Mouse (Mus musculus) CH12.LX (cell line): ENCODE results near the gene Skida1. TPM values are rescaled to one million over a fixed set of nuclear protein-coding genes. Genes with fewer than 3 reads are reported as not detected.

Source experiments
- DNase-seq: peaks from one replicate; pipeline ENCODE4 v3.0.0-alpha.2; 2013; ENCODE audit errors: extremely low read depth
- H3K27ac ChIP-seq: 2 replicates; pipeline ENCODE4 v1.5.1; 2012; ENCODE audit warnings: low read depth, mild to moderate bottlenecking, control low read depth, moderate library complexity; ENCODE audit not compliant: insufficient read depth
- H3K27me3 ChIP-seq: replicated peaks from 2 replicates; pipeline ENCODE3; 2012; ENCODE audit warnings: inconsistent platforms
- H3K36me3 ChIP-seq, 2 experiments: replicated peaks in 1 of 2; 2 replicates each; pipeline versions ENCODE3 to v1.6.1; 2012; ENCODE audit warnings: inconsistent platforms in 1 of 2, low read length in 1 of 2, mild to moderate bottlenecking in 1 of 2, mixed read lengths in 1 of 2, moderate library complexity in 1 of 2; ENCODE audit not compliant: control insufficient read depth in 1 of 2, insufficient read depth in 1 of 2
- H3K4me1 ChIP-seq, 2 experiments: 2 replicates each; pipeline ENCODE4 v1.6.1; 2012; ENCODE audit warnings: inconsistent platforms in 1 of 2, moderate library complexity in 1 of 2; ENCODE audit not compliant: insufficient read depth in 2 of 2, control insufficient read depth in 1 of 2
- H3K4me2 ChIP-seq: 2 replicates; pipeline ENCODE4 v1.6.1; 2012; ENCODE audit warnings: low read depth, mild to moderate bottlenecking, control low read depth; ENCODE audit not compliant: poor library complexity, insufficient read depth, severe bottlenecking
- H3K4me3 ChIP-seq, 3 experiments: fragments of 150-350 bp in 1 of 3; sonication (generic) in 1 of 3; replicated peaks in 1 of 3; 2 replicates each; pipeline versions ENCODE3 to v1.5.1; 2011 to 2012; ENCODE audit warnings: low read depth in 2 of 3, low read length in 2 of 3, mild to moderate bottlenecking in 2 of 3, moderate library complexity in 2 of 3, control low read depth in 1 of 3, improper control_type of control experiment in 1 of 3, inconsistent platforms in 1 of 3, mixed read lengths in 1 of 3; ENCODE audit not compliant: poor library complexity in 1 of 3
- H3K79me2 ChIP-seq: replicated peaks from 2 replicates; pipeline ENCODE4 v1.6.1; 2012; ENCODE audit warnings: mild to moderate bottlenecking, moderate library complexity; ENCODE audit not compliant: control insufficient read depth, poor library complexity, insufficient read depth, severe bottlenecking; ENCODE audit errors: extremely low read depth
- H3K9ac ChIP-seq: 2 replicates; pipeline ENCODE4 v1.6.1; 2012; ENCODE audit warnings: low read depth, mild to moderate bottlenecking, control low read depth, moderate library complexity; ENCODE audit not compliant: insufficient read depth
- H3K9me3 ChIP-seq: replicated peaks from 2 replicates; pipeline ENCODE3; 2012; ENCODE audit warnings: low read length, inconsistent platforms, mixed read lengths
- CTCF ChIP-seq, 2 experiments: IDR thresholded peaks in 1 of 2; conservative IDR thresholded peaks in 1 of 2; 2 replicates each; pipeline ENCODE4 v1.5.1; 2011 to 2012; ENCODE audit warnings: low read depth in 2 of 2, low read length in 2 of 2, improper control_type of control experiment in 1 of 2, inconsistent platforms in 1 of 2, mild to moderate bottlenecking in 1 of 2, moderate library complexity in 1 of 2
- EP300 ChIP-seq: IDR thresholded peaks from 2 replicates; pipeline ENCODE4 v1.6.1; 2011; ENCODE audit warnings: low read length, improper control_type of control experiment
- IRF4 ChIP-seq: IDR thresholded peaks from 2 replicates; pipeline ENCODE4 v1.6.1; 2014; ENCODE audit warnings: low read depth, mild to moderate bottlenecking, inconsistent platforms, low read length, improper control_type of control experiment
- JUN ChIP-seq: IDR thresholded peaks from 2 replicates; pipeline ENCODE4 v1.6.1; 2011; ENCODE audit warnings: low read depth, mild to moderate bottlenecking, low read length, improper control_type of control experiment, moderate library complexity; ENCODE audit not compliant: insufficient read depth
- JUND ChIP-seq: conservative IDR thresholded peaks from 2 replicates; pipeline ENCODE4 v1.6.1; 2011; ENCODE audit warnings: low read depth, low read length, improper control_type of control experiment
- MAFK ChIP-seq: IDR thresholded peaks from 2 replicates; pipeline ENCODE4 v1.6.1; 2011; ENCODE audit warnings: low read length, improper control_type of control experiment; ENCODE audit not compliant: insufficient replicate concordance
- MAZ ChIP-seq: IDR thresholded peaks from 2 replicates; pipeline ENCODE4 v1.6.1; 2012; ENCODE audit warnings: low read depth, mild to moderate bottlenecking, inconsistent platforms, low read length, improper control_type of control experiment, moderate library complexity
- MEF2A ChIP-seq: IDR thresholded peaks from 2 replicates; pipeline ENCODE4 v1.6.1; 2014; ENCODE audit warnings: low read depth, mild to moderate bottlenecking, inconsistent platforms, low read length, improper control_type of control experiment, borderline replicate concordance
- MYC ChIP-seq: IDR thresholded peaks from 2 replicates; pipeline ENCODE4 v1.6.1; 2011; ENCODE audit warnings: low read depth, mild to moderate bottlenecking, improper control_type of control experiment, low read length
- NRF1 ChIP-seq: IDR thresholded peaks from 2 replicates; pipeline ENCODE4 v1.6.1; 2014; ENCODE audit warnings: low read depth, mild to moderate bottlenecking, inconsistent platforms, low read length, improper control_type of control experiment, moderate library complexity
- PAX5 ChIP-seq: IDR thresholded peaks from 2 replicates; pipeline ENCODE4 v1.6.1; 2012; ENCODE audit warnings: low read length, inconsistent platforms, mixed read lengths
- RAD21 ChIP-seq: IDR thresholded peaks from 2 replicates; pipeline ENCODE4 v1.6.1; 2011; ENCODE audit warnings: low read depth, mild to moderate bottlenecking, low read length, improper control_type of control experiment, moderate library complexity
- UBTF ChIP-seq: IDR thresholded peaks from 2 replicates; pipeline ENCODE4 v1.6.1; 2012; ENCODE audit warnings: low read depth, mild to moderate bottlenecking, inconsistent platforms, low read length, improper control_type of control experiment, moderate library complexity
- ZKSCAN1 ChIP-seq: IDR thresholded peaks from 2 replicates; pipeline ENCODE4 v1.6.1; 2012; ENCODE audit warnings: low read depth, inconsistent platforms, low read length, improper control_type of control experiment, borderline replicate concordance
- ZNF384 ChIP-seq: IDR thresholded peaks from 2 replicates; pipeline ENCODE4 v1.6.1; 2012; ENCODE audit warnings: low read depth, low read length, improper control_type of control experiment, inconsistent platforms
- dilution Hi-C: fragments of 300-500 bp; cut with MboI; formaldehyde crosslinking; loops from 2 replicates; pipeline ENCODE4 v1.14.3; 2020; ENCODE audit warnings: low sequenced_read_pairs; ENCODE audit not compliant: extremely low pct_unique_long_range_greater_than_20kb, extremely low pct_ligation_motif_present
- in situ Hi-C: fragments of 300-500 bp; cut with MboI; formaldehyde crosslinking; loops from 3 replicates; pipeline ENCODE4 v1.14.3; 2019; ENCODE audit warnings: low sequenced_read_pairs, low pct_ligation_motif_present, low pct_unique_long_range_greater_than_20kb, mixed read lengths
- polyA plus RNA-seq: library from polyadenylated mRNA; unstranded; fragments of >175 nt; gene quantifications from 2 replicates; pipeline ENCODE4 v1.2.1, GENCODE M21; 2012; ENCODE audit warnings: low read depth; ENCODE audit not compliant: insufficient read length
- total RNA-seq, 2 experiments: library from RNA; depleted of rRNA; stranded (reverse); fragments of 300-350 nt in 1 of 2; fragments of >200 nt in 1 of 2; gene quantifications; 2 replicates each; pipeline ENCODE4 v1.2.3; 2012 to 2014

The Skida1 gene
- total and polyA plus RNA-seq, 3 experiments = 0.35 to 0.85 (median 0.36) TPM

- TF ChIP-seq UBTF = no peak
- TF ChIP-seq MAFK = peak; percentile 89
- TF ChIP-seq PAX5 = no peak
- no peak for TF ChIP-seq MEF2A
- TF ChIP-seq JUND = no peak
- TF ChIP-seq ZKSCAN1 = no peak
- no peak for TF ChIP-seq MYC
- no peak overlapping the region for H3K9ac ChIP-seq
- H3K79me2 ChIP-seq = no peaks in the 10 kb centered on the region
- H3K27ac ChIP-seq = no peak overlapping the region
- H3K4me1 ChIP-seq = peaks cover 0 to 13% of the 10 kb centered on the region in 2 experiments; a peak in 2 of 4 replicates
- no peak overlapping the region for H3K4me3 ChIP-seq
- in situ Hi-C loops = no loop called here
- dilution Hi-C loops = no loop called here
- no peak overlapping the region for H3K4me2 ChIP-seq
- no peaks in the 10 kb centered on the region for H3K27me3 ChIP-seq
- DNase-seq = no peak
- H3K9me3 ChIP-seq = peaks cover 9% of the 10 kb centered on the region
- no peaks in the 10 kb centered on the region for H3K36me3 ChIP-seq
Measured at GRCm38 (mm10) chr2:18019122-18019521, 29.7 kb downstream of the Skida1 start.

GRCm38 (mm10) chr2:18017321-18017720, 31.5 kb downstream of the Skida1 start:
- H3K4me3 ChIP-seq = no peak overlapping the region
- H3K36me3 ChIP-seq = no peaks in the 10 kb centered on the region
- dilution Hi-C loops (no loop called here), in situ Hi-C loops (no loop called here)
- no peak overlapping the region for H3K27ac ChIP-seq
- no peak overlapping the region for H3K9ac ChIP-seq
- H3K9me3 ChIP-seq = peaks cover 9% of the 10 kb centered on the region
- peaks cover 0 to 9% of the 10 kb centered on the region in 2 experiments; a peak in 2 of 4 replicates for H3K4me1 ChIP-seq
- TF ChIP-seq RAD21 (no peak), MYC (no peak), NRF1 (no peak), JUND (no peak)
- H3K27me3 ChIP-seq = no peaks in the 10 kb centered on the region
- DNase-seq = no peak
- no peaks in the 10 kb centered on the region for H3K79me2 ChIP-seq
- H3K4me2 ChIP-seq = no peak overlapping the region

GRCm38 (mm10) chr2:18016639-18017038, 32.2 kb downstream of the Skida1 start:
- no peaks in the 10 kb centered on the region for H3K36me3 ChIP-seq
- no peak overlapping the region for H3K4me2 ChIP-seq
- dilution Hi-C loops (no loop called here), in situ Hi-C loops (no loop called here)
- no peak overlapping the region for H3K9ac ChIP-seq
- no peaks in the 10 kb centered on the region for H3K27me3 ChIP-seq
- peaks cover 9% of the 10 kb centered on the region for H3K9me3 ChIP-seq
- H3K79me2 ChIP-seq = no peaks in the 10 kb centered on the region
- TF ChIP-seq ZNF384 (peak; percentile 87), EP300 (peak; percentile 80), MYC (no peak), CTCF (conservative IDR thresholded peaks at IDR 0.05 in 1 of 2, IDR thresholded peaks at IDR 0.05 in 1 of 2; ENCODE audit: low read depth in 2 of 2, low read length in 2 of 2) (no peak), JUN (peak; percentile 11; the same call in 1 of the 2 replicates), IRF4 (peak; percentile 74), MAZ (no peak), NRF1 (no peak), JUND (peak; percentile 69)
- H3K27ac ChIP-seq = no peak overlapping the region
- no peak overlapping the region for H3K4me3 ChIP-seq
- peaks cover 0 to 9% of the 10 kb centered on the region in 2 experiments; a peak in 2 of 4 replicates for H3K4me1 ChIP-seq
- peak; percentile 55 for DNase-seq
